Mouse (Mus musculus) testis, adult 2 months (tissue): ENCODE measurements at regions not wholly inside any gene's neighbourhood (a gene's known extent, or its start where the extent isn't known, plus 50 kb on each side); places are given as distances from the start of the nearest gene placed in this dataset.

Experiments used
- H3K27ac ChIP-seq: fragments of 200-500 bp; 2 replicates; pipeline ENCODE4 v1.5.1; 2012; ENCODE audit warnings: low read depth, low read length; ENCODE audit not compliant: control insufficient read depth, insufficient read depth
- H3K27me3 ChIP-seq: fragments of 200-500 bp; 2 replicates; pipeline ENCODE4 v1.6.1; 2012; ENCODE audit warnings: mild to moderate bottlenecking, low read length, moderate library complexity; ENCODE audit not compliant: control insufficient read depth, insufficient read depth
- H3K36me3 ChIP-seq: fragments of 200-500 bp; 2 replicates; pipeline ENCODE4 v1.6.1; 2012; ENCODE audit warnings: mild to moderate bottlenecking, low read length; ENCODE audit not compliant: control insufficient read depth, insufficient read depth
- H3K4me1 ChIP-seq: fragments of 200-500 bp; 2 replicates; pipeline ENCODE4 v1.6.1; 2012; ENCODE audit warnings: low read length; ENCODE audit not compliant: control insufficient read depth, insufficient read depth
- H3K4me3 ChIP-seq: fragments of 200-500 bp; 2 replicates; pipeline ENCODE4 v1.5.1; 2012; ENCODE audit warnings: low read depth, mild to moderate bottlenecking, low read length, moderate library complexity, mixed read lengths; ENCODE audit not compliant: control insufficient read depth
- CTCF ChIP-seq: fragments of 200-500 bp; IDR thresholded peaks from 2 replicates; pipeline ENCODE4 v1.5.1; 2012; ENCODE audit warnings: low read depth, mild to moderate bottlenecking, inconsistent platforms, low read length, moderate library complexity; ENCODE audit not compliant: control insufficient read depth, insufficient read depth, insufficient replicate concordance
- POLR2A ChIP-seq: fragments of 200-500 bp; IDR thresholded peaks from 2 replicates; pipeline ENCODE4 v1.6.1; 2012; ENCODE audit warnings: low read depth, mild to moderate bottlenecking, inconsistent platforms, low read length, moderate library complexity; ENCODE audit not compliant: control insufficient read depth

DNA sequence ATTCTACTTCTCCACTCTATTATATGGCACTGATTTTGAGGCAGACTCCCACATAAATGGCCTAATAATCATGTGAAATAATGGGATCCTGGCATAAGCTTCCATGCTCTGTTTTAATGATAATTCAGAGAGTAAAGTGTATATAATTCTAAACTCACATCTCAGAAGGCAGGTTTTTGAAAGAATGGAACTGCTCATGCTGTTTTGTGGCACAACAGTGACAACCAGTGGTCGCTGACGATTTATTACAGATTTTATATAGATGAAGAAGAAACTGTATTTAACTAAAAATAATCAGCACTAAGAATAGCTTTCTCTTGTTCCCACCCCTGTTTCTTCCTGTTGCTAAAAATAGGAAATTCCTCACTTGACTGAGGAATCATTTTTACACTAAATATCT lies 554.5 kb downstream of the Gbe1 start:
- TF ChIP-seq CTCF, result no peak
- TF ChIP-seq POLR2A, result no peak
- H3K4me1 ChIP-seq, result no peaks in the 10 kb centered on the region
- H3K4me3 ChIP-seq, result no peak overlapping the region
- H3K36me3 ChIP-seq, result no peaks in the 10 kb centered on the region
- H3K27me3 ChIP-seq, result no peaks in the 10 kb centered on the region
- H3K27ac ChIP-seq, result no peak overlapping the region

- H3K27me3 ChIP-seq, result no peaks in the 10 kb centered on the region
- no peak for TF ChIP-seq CTCF
- no peak overlapping the region for H3K27ac ChIP-seq
- H3K36me3 ChIP-seq, result no peaks in the 10 kb centered on the region
- no peaks in the 10 kb centered on the region for H3K4me1 ChIP-seq
- H3K4me3 ChIP-seq, result no peak overlapping the region
Observed at GRCm38 (mm10) chr16:70869205-70869604, 555.5 kb downstream of the Gbe1 start.

- Histone ChIP-seq H3K4me1 (no peaks in the 10 kb centered on the region), H3K27ac (no peak overlapping the region), H3K36me3 (no peaks in the 10 kb centered on the region), H3K4me3 (no peak overlapping the region), H3K27me3 (no peaks in the 10 kb centered on the region)
- no peak for TF ChIP-seq POLR2A
- no peak for TF ChIP-seq CTCF
Observed at GRCm38 (mm10) chr16:70874080-70874479, 560.3 kb downstream of the Gbe1 start.

DNA sequence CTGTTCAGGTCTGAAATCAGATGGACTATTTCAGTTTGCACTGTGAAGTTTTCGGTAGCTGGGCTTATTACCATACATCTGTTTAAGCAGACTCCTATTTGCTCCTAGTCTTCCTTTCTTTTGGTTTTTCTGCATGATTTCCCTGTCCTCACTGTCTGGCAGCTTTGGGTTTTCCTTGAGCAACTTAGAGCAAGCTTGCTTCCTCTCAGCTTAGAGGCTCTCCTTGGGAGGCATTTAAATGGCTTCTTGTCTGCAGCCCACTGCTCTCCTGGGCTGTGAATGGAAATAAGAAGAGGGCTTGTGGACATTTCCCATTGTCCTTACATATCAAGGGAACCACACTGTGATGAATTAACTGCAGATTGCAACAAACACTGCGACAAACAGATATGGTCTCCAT lies 566.9 kb downstream of the Gbe1 start:
- TF ChIP-seq CTCF, result no peak
- no peak for TF ChIP-seq POLR2A
- Histone ChIP-seq H3K4me3 (no peak overlapping the region), H3K36me3 (no peaks in the 10 kb centered on the region), H3K27ac (no peak overlapping the region), H3K27me3 (no peaks in the 10 kb centered on the region), H3K4me1 (no peaks in the 10 kb centered on the region)

- no peaks in the 10 kb centered on the region for H3K36me3 ChIP-seq
- no peaks in the 10 kb centered on the region for H3K27me3 ChIP-seq
- H3K27ac ChIP-seq, result no peak overlapping the region
- TF ChIP-seq POLR2A, result no peak
- TF ChIP-seq CTCF, result no peak
- H3K4me1 ChIP-seq, result no peaks in the 10 kb centered on the region
- no peak overlapping the region for H3K4me3 ChIP-seq
Observed at GRCm38 (mm10) chr16:70881098-70881850, 567.5 kb downstream of the Gbe1 start.

- no peak overlapping the region for H3K27ac ChIP-seq
- no peaks in the 10 kb centered on the region for H3K27me3 ChIP-seq
- H3K4me1 ChIP-seq, result no peaks in the 10 kb centered on the region; the same call in 1 of the 2 replicates
- H3K4me3 ChIP-seq, result no peak overlapping the region
- TF ChIP-seq CTCF, result no peak
- TF ChIP-seq POLR2A, result no peak
- H3K36me3 ChIP-seq, result no peaks in the 10 kb centered on the region
Observed at GRCm38 (mm10) chr16:70900085-70900484, 586.3 kb downstream of the Gbe1 start.

GRCm38 (mm10) chr16:70920047-70920446 lies 606.3 kb downstream of the Gbe1 start:
- no peaks in the 10 kb centered on the region for H3K27me3 ChIP-seq
- no peak overlapping the region for H3K4me3 ChIP-seq
- no peak overlapping the region for H3K27ac ChIP-seq
- TF ChIP-seq POLR2A, result no peak
- no peak for TF ChIP-seq CTCF
- H3K4me1 ChIP-seq, result no peaks in the 10 kb centered on the region
- H3K36me3 ChIP-seq, result no peaks in the 10 kb centered on the region
